Mouse (Mus musculus) spleen, postnatal 14 days (tissue): ENCODE data around the gene Ticam1.

Experiments
- DNase-seq, 2 experiments: peaks; one replicate each; pipeline ENCODE4 v3.0.0; 2021 to 2022; ENCODE audit warnings: low spot score in 2 of 2

The Ticam1 gene

GRCm38 (mm10) chr17:56290388-56291170 lies 14.0 kb upstream of the Ticam1 start:
- peak; percentile 92 to 93 for DNase-seq

DNA sequence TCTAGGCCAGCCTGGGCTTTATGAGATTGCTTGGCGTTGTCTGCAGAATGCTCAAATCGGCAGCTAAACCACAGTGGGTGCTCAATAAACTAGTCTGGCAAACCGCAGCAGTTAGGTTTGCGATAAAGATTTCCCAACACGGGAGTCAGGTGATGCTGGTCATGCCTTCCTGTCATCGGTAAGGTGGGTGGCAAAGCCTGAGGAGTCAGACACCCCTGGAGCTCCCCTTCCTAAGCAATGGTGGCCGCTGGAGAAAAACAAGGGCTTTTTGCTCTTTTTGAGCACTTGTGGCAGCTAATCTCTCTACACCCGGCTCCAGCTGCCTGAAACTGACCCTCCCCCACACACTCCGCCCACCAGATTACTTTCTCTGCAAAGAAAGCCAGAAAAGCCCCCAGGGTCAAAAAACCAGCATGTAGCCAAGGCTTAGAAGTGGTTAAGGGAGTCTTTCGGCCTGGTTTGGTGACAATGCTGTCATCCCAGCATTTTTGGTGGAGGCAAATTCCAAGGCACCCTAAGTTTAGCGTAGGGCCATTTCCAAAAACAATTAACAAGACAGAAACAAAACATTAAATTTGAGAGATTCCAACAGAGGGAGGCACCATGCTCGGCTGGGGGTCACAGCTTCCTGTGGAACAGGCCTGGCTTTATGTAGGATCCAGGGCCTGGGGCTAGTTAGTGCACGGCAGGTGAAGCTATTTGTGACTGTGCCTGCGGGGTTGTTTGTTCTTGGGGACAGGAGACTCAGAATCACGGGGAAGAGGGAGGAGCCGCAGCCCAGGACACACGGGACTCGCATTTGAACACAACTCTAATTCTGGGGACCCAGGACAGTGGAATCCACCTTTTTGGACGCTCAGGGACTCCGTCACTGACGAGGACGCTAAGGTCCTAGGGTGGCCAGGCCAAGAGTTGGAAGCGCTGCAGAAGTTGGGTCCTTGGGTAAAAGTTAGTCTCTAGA lies 13.1 kb upstream of the Ticam1 start:
- no peak for DNase-seq

- DNase-seq = no peak
Measured at GRCm38 (mm10) chr17:56288866-56289265, 12.3 kb upstream of the Ticam1 start.

DNA sequence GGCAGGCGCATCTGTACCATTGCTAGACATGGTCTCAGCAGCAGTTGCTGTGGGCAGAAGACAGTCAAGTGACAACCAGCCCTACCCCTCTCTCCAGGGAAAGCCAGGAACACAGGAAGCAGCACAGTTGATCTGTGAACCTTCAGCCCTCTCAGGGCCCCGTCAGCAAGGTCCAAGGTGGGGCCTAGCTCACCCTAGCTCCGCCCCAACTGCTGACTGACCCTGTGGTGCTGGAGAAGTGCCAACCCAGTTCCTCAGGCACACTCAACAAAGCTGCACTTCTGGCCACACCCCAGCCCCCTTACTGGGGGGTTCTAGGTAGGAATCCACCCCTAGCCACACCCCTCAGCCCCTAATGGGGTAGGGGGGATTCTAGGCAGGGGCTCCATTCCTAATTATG lies 11.2 kb upstream of the Ticam1 start:
- DNase-seq = no peak

- no peak for DNase-seq
Measured at GRCm38 (mm10) chr17:56285995-56286394, 9.4 kb upstream of the Ticam1 start.

DNA sequence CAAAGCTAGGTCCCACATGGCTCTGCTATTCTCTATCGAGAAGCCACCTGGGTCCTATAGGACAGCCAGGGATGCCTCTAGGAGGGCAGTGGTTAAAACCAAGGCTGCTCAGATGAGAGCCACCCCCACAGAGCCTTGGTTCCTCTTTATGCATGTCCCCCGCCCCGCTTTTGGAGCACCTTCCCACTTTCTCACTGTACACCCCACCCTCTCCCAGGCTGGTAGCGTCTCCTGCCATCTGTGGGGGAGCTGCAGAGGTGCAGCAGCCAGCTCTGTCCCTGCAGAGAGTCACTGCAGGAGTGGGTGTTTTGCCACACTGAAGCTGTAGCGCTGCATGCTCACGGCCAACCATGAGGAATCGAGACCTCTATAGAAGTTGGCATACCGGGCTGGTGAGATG lies 6.7 kb upstream of the Ticam1 start:
- no peak for DNase-seq

DNA sequence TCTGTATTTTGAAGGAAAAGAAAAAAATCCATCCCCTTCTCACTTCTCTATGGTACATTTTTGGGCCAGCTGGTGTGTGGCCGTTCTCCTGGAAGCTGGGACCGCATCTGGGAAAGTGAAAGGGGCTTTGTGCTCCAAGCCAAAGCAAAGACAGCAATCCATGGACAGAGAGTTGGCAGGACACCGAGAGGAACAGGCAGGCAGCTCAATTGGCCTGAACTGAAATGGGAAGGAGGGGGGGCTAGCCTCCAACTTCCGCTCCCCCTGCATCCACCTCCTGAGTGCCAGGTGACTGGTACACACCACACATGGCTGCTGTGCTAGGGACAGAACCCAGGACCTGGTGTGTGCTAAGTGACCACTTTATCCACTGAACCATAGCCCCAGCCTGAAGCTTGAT lies 6.2 kb upstream of the Ticam1 start:
- no peak for DNase-seq

- DNase-seq = no peak
Measured at GRCm38 (mm10) chr17:56281193-56281592, 4.6 kb upstream of the Ticam1 start.

DNA sequence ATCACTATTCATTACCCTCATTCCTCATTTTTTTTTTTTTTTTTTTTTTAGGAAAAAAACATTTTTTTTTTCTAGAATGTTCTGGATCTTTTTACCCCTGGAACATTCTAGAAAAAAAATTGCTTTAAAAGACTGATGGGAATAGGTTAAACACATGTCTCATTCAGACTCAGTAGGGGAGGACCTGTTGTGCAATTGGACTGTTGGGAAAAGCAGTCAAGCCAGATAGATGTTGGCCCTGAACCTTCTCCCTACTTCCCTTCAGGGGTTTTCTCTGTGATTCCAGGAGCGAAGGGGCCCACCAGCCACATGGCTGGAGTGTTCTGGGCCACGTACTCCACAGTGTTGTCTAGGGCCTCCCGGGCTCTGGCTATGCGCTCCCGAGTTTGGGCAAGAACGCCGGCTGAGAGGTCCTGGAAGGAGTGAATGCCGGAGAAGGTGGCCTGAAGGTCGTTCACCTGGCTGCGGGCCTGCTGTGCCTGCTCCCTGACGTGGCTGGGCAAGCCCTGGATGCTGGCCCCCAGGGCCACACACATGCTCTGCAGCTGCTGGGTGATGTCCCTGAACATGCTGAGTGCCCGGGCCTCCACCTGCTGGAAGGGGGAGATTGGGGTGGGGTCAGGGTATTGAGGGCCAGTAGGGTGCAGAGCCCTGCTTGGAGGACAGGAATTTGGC lies 3.0 kb upstream of the Ticam1 start:
- no peak for DNase-seq

- no peak for DNase-seq
Measured at GRCm38 (mm10) chr17:56278340-56278739, 1.8 kb upstream of the Ticam1 start.

- DNase-seq = no peak
Measured at GRCm38 (mm10) chr17:56277567-56277893, 944 bp upstream of the Ticam1 start.

DNA sequence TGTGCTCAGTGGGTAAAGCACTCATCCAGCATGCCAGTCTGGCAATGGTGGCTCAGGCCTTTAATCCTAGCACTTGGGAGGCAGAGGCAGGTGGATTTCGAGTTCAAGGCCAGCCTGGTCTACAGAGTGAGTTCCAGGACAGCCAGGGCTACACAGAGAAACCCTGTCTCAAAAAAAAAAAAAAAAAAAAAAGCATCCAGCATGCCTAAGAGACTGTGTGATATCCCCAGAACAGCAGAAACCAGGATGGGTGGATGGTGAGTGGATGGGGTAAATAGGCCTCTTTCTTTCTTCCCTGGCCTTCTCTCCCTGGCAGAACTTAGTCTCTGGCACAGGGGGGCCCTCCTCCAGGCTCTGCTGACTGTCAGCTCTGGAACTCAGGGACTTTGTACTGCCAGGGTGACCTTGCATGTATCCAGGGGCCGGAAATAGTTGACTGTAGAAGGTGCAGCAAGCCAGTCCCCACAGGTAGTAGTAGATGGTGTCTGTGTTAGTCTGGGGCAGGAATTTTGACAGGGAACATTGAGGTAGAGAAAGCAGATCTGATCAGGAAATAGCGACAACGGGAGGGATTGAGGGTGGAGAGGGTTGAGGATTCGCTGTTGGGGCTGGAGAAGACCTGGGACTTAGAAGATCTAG lies 625 bp downstream of the Ticam1 start:
- no peak for DNase-seq

GRCm38 (mm10) chr17:56273986-56274385 lies 2.6 kb downstream of the Ticam1 start:
- no peak for DNase-seq

- no peak for DNase-seq
Measured at GRCm38 (mm10) chr17:56273482-56273881, 3.1 kb downstream of the Ticam1 start.

- no peak for DNase-seq
Measured at GRCm38 (mm10) chr17:56272644-56273043, 3.9 kb downstream of the Ticam1 start.

GRCm38 (mm10) chr17:56271609-56272253 lies 4.9 kb downstream of the Ticam1 start:
- no peak for DNase-seq

- DNase-seq = no peak
Measured at GRCm38 (mm10) chr17:56269741-56270140, 6.8 kb downstream of the Ticam1 start.

DNA sequence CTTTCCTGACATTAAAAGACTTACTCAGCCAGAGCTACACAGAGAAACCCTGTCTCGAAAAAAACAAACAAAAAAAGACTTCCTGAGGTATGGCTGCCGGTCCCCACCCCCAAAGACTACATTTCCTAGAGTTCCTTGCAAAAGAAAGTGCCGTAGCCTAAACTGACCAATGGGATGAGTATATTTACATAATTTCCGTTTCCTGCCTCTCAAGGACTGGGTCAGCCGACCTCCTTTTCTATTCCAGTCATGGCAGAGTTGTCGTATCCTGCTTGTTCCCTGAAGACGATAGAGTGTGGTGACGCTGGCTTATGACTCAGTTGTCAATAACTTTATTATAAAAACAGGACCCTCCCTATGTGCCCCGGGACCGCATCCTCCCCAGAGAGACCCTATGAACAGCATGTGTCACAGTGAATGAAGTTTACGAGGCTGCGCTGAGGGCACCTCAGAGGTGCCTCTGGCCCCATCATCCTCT lies 7.4 kb downstream of the Ticam1 start:
- DNase-seq = no peak

GRCm38 (mm10) chr17:56266271-56266670 lies 10.3 kb downstream of the Ticam1 start:
- DNase-seq = peak in 1 of 2 experiments; percentile 52

DNA sequence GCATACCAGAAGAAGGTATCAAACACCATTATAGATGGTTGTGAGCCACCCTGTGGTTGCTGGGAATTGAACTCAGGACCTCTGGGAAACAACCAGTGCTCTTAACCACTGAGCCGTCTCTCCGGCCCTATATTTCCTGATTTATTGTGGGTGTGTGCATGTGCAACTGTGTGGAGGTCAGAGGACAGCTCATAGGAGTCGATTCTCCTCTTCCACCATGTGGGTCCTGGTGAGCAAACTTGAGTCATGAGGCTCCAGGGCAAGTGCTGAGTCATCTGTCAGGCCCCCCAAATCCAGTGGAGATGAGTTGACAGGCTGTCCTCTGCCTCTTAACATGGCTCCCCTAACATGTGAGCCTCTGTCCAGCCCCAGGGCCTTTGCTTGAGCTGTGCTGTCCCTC lies 10.7 kb downstream of the Ticam1 start:
- no peak for DNase-seq

DNA sequence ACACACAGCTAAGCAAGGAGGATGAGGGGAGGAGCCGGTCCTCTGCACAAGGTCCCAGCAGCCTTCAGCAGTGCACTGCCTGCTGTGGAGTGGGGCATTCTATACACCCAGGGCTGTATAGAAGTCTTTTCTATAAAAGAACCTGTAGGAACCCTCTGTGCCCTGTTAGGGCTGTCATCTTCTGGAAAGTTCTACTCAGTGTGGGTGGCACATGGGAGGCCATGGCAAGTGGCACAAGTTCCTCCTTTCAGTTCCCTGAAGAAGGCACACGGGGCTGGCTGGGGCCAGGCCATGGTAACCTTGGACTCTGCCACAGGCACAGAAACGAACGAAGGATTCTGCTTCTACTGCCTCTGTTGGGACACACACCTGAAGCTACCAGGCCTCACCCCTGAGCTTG lies 11.6 kb downstream of the Ticam1 start:
- no peak for DNase-seq
